Mouse (Mus musculus) sigmoid colon, adult 10 weeks (tissue): ENCODE data around the gene Ccin. TPM values are rescaled to one million over a fixed set of nuclear protein-coding genes. Genes with fewer than 3 reads are reported as not detected.

Source experiments
- polyA plus RNA-seq: library from polyadenylated mRNA; stranded (reverse); fragments of 350-450 nt; fragmentation: Illumina TruSeq; extraction: RNeasy Lipid Tissue Mini Kit (QIAGEN cat#74804); gene quantifications from one replicate; pipeline ENCODE4 v1.2.3, GENCODE M21; 2014; ENCODE audit warnings: low read depth, low replicate concordance

Gene Ccin
- not detected for polyA plus RNA-seq

GRCm38 (mm10) chr4:43983181-43983580 is at the start of gene Ccin:
Gene Ccin, plus strand, starts transcription at chr4:43983483.

GRCm38 (mm10) chr4:43957292-43957845 is 25.9 kb upstream of the Ccin start, which contains the start of gene Glipr2:
Gene Glipr2, plus strand, starts transcription at chr4:43957401.

GRCm38 (mm10) chr4:44004126-44004525 is 20.8 kb downstream of the Ccin start, which contains the start of gene Clta:
Gene Clta, plus strand, starts transcription at chr4:44004452.

Other genes with a start within 250 kb of the Ccin start
- not detected for gene Olfr159, start 212.5 kb upstream of the Ccin start, polyA plus RNA-seq
- gene Olfr156, start 159.6 kb upstream of the Ccin start, polyA plus RNA-seq = not detected
- gene Olfr157, start 143.3 kb upstream of the Ccin start, polyA plus RNA-seq = not detected
- gene Olfr155, start 131.9 kb upstream of the Ccin start, polyA plus RNA-seq = not detected
- 8.7 TPM for gene Reck, start 108.0 kb upstream of the Ccin start, polyA plus RNA-seq
- 20.5 TPM for gene Glipr2, start 26.1 kb upstream of the Ccin start, polyA plus RNA-seq
- gene Clta, start 21.0 kb downstream of the Ccin start, polyA plus RNA-seq = 98.4 TPM
- gene Gne, start 100.7 kb downstream of the Ccin start, polyA plus RNA-seq = 207 TPM